Comparison of ENCODE assay signal across 8 mouse cellular contexts in genomic region chr3:58655362-58656130, GRCm38 (mm10). TPM values are rescaled to one million over a fixed set of nuclear protein-coding genes. Genes with fewer than 3 reads are reported as not detected.
DNase-seq lines count a peak whose midpoint lies in the region; ATAC-seq and TF ChIP-seq lines count a peak whose summit lies in the region.

No protein-coding gene starts in this region.

- H3K27me3 ChIP-seq in heart, embryonic 13.5 days (replicated peaks): no peaks in the 10 kb centered on the region
- no peaks in the 10 kb centered on the region for H3K27me3 ChIP-seq in kidney, embryonic 14.5 days (ENCODE audit: control insufficient read depth, insufficient read depth, low read length)
- no peaks in the 10 kb centered on the region for H3K27me3 ChIP-seq in liver, adult 2 months (ENCODE audit: control insufficient read depth, insufficient read depth, low read length)
- H3K27me3 ChIP-seq in stomach, postnatal 0 days (ENCODE audit: control insufficient read depth, insufficient read depth, low read length): no peaks in the 10 kb centered on the region

- H3K4me1 ChIP-seq in cortical plate, adult 2 months (ENCODE audit: control insufficient read depth, insufficient read depth, low read length): no peaks in the 10 kb centered on the region
- H3K4me1 ChIP-seq in heart, embryonic 13.5 days: no peaks in the 10 kb centered on the region
- H3K4me1 ChIP-seq in kidney, embryonic 14.5 days (ENCODE audit: control insufficient read depth, insufficient read depth, low read length): no peaks in the 10 kb centered on the region
- peaks cover 4% of the 10 kb centered on the region for H3K4me1 ChIP-seq in liver, adult 2 months (ENCODE audit: control insufficient read depth, insufficient read depth, low read length)
- H3K4me1 ChIP-seq in stomach, postnatal 0 days (replicated peaks; ENCODE audit: control insufficient read depth, insufficient read depth): no peaks in the 10 kb centered on the region

- no peak overlapping the region for H3K27ac ChIP-seq in cortical plate, adult 2 months (ENCODE audit: insufficient read depth, low read length)
- no peak overlapping the region for H3K27ac ChIP-seq in heart, embryonic 13.5 days (replicated peaks)
- H3K27ac ChIP-seq in kidney, embryonic 14.5 days (ENCODE audit: low read depth, low read length): no peak overlapping the region
- H3K27ac ChIP-seq in liver, adult 2 months (replicated peaks; ENCODE audit: insufficient read depth, low read depth, low read length): no peak overlapping the region
- H3K27ac ChIP-seq in stomach, postnatal 0 days (replicated peaks): no peak overlapping the region

- H3K4me3 ChIP-seq in cortical plate, adult 2 months (ENCODE audit: insufficient read depth, low read length): no peak overlapping the region
- H3K4me3 ChIP-seq in heart, embryonic 13.5 days: no peak overlapping the region
- H3K4me3 ChIP-seq in kidney, embryonic 14.5 days (ENCODE audit: low read length): no peak overlapping the region
- H3K4me3 ChIP-seq in liver, adult 2 months (ENCODE audit: insufficient read depth, low read depth, low read length): no peak overlapping the region
- no peak overlapping the region for H3K4me3 ChIP-seq in stomach, postnatal 0 days (ENCODE audit: low read depth, low read length)

- peak overlapping the region; percentile 15; the same call in 1 of the 2 replicates for H3K9ac ChIP-seq in heart, embryonic 13.5 days
- H3K9ac ChIP-seq in kidney, embryonic 14.5 days (ENCODE audit: low read depth, low read length): no peak overlapping the region
- no peak overlapping the region for H3K9ac ChIP-seq in liver, adult 2 months (ENCODE audit: low read depth, low read length)
- H3K9ac ChIP-seq in stomach, postnatal 0 days (ENCODE audit: low read length): no peak overlapping the region

- TF ChIP-seq EP300 in stomach, postnatal 0 days (optimal IDR thresholded peaks at IDR 0.05): no peak

- no peak for TF ChIP-seq POLR2A in cortical plate, adult 2 months (IDR thresholded peaks at IDR 0.05; ENCODE audit: extremely low read depth, insufficient read depth, low read length)
- TF ChIP-seq POLR2A in liver, adult 2 months (IDR thresholded peaks at IDR 0.05; ENCODE audit: extremely low read depth, insufficient read depth, low read length): no peak

- peak overlapping the region; percentile 55 for H3K4me2 ChIP-seq in heart, embryonic 13.5 days
- H3K4me2 ChIP-seq in kidney, embryonic 14.5 days (replicated peaks; ENCODE audit: low read depth, low read length): no peak overlapping the region
- no peak overlapping the region for H3K4me2 ChIP-seq in stomach, postnatal 0 days (replicated peaks; ENCODE audit: low read depth)

- 47% methylated on average over 17 of the region's 17 CpGs for WGBS in heart, embryonic 13.5 days
- 50% methylated on average over 17 of the region's 17 CpGs for WGBS in kidney, embryonic 14.5 days
- WGBS in liver, adult 2 months: 54% methylated on average over 17 of the region's 17 CpGs
- WGBS in stomach, postnatal 0 days: 55% methylated on average over 17 of the region's 17 CpGs

- DNase-seq in 416B (ENCODE audit: low read depth) (peak; percentile 69), ZHBTc4 (ENCODE audit: low read depth, low spot score) (peak; percentile 67)
- peak; percentile 40 for DNase-seq in liver, adult 2 months (ENCODE audit: extremely low read depth, low read depth, low spot score)
- DNase-seq in naive thymus-derived CD4-positive, alpha-beta T cell, adult 2 months (ENCODE audit: low read depth): peak; percentile 82
- peak; percentile 47 for DNase-seq in stomach, postnatal 0 days (ENCODE audit: low spot score)

- H3K36me3 ChIP-seq in heart, embryonic 13.5 days: no peaks in the 10 kb centered on the region
- no peaks in the 10 kb centered on the region for H3K36me3 ChIP-seq in kidney, embryonic 14.5 days (ENCODE audit: control insufficient read depth, insufficient read depth, low read length)
- no peaks in the 10 kb centered on the region for H3K36me3 ChIP-seq in liver, adult 2 months (ENCODE audit: control insufficient read depth, insufficient read depth, low read length)
- H3K36me3 ChIP-seq in stomach, postnatal 0 days (ENCODE audit: control insufficient read depth, insufficient read depth, low read length): no peaks in the 10 kb centered on the region

- no peaks in the 10 kb centered on the region for H3K9me3 ChIP-seq in heart, embryonic 13.5 days
- no peaks in the 10 kb centered on the region for H3K9me3 ChIP-seq in kidney, embryonic 14.5 days (ENCODE audit: control insufficient read depth, low read length)
- H3K9me3 ChIP-seq in stomach, postnatal 0 days (ENCODE audit: control insufficient read depth, low read length): no peaks in the 10 kb centered on the region

- no peak for ATAC-seq in heart, embryonic 13.5 days (ENCODE audit: extremely low read depth, insufficient number of reproducible peaks, low FRiP score, low TSS enrichment)
- ATAC-seq in kidney, embryonic 14.5 days (ENCODE audit: low FRiP score, low TSS enrichment): peak; percentile 64
- ATAC-seq in stomach, postnatal 0 days (ENCODE audit: low FRiP score, low TSS enrichment): 0 out of 2 replicates have a peak, but pooled peaks have one; percentile 35

- no peaks in the 10 kb centered on the region for H3K79me2 ChIP-seq in liver, adult 2 months (ENCODE audit: control insufficient read depth, insufficient read depth, low read length)

- TF ChIP-seq CTCF in cortical plate, adult 2 months (IDR thresholded peaks at IDR 0.05; ENCODE audit: extremely low read depth, insufficient read depth, low read length): peak; percentile 74
- TF ChIP-seq CTCF in liver, adult 2 months (IDR thresholded peaks at IDR 0.05; ENCODE audit: low read depth, low read length): peak; percentile 56
- TF ChIP-seq CTCF in stomach, postnatal 0 days (IDR thresholded peaks at IDR 0.05; ENCODE audit: low read depth): peak; percentile 92

RNA-seq across cellular contexts. Expression of gene Erich6, which starts 18.5 kb away (rescaled TPM):
- 2.7 and 3.2 TPM in 2 replicates for polyA plus RNA-seq in cortical plate, adult 2 months (2012; rRNA removed)
- 0.11 and 0.15 TPM in 2 replicates for polyA plus RNA-seq in heart, embryonic 13.5 days (2015; fragmentation: Nextera tagmentation; extraction: Ambion mirVana)
- polyA plus RNA-seq in kidney, embryonic 14.5 days (2014; fragmentation: Nextera tagmentation; extraction: Ambion mirVana): 0.14 TPM in 1 of 2 replicates, not detected in the other
- not detected in 2 replicates for total RNA-seq in liver, adult 2 months (2014; rRNA removed)
- polyA plus RNA-seq in liver, adult 2 months (2012; rRNA removed): not detected in 2 replicates
- polyA plus RNA-seq in stomach, postnatal 0 days (2015; fragmentation: Nextera tagmentation; extraction: Ambion mirVana): 0.04 and 0.10 TPM in 2 replicates

RNA-seq across cellular contexts. Expression of gene Siah2, which starts 36.7 kb away (rescaled TPM):
- polyA plus RNA-seq in cortical plate, adult 2 months (2012; rRNA removed): 15.3 and 15.6 TPM in 2 replicates
- 4.5 TPM in 2 replicates for polyA plus RNA-seq in heart, embryonic 13.5 days (2015; fragmentation: Nextera tagmentation; extraction: Ambion mirVana)
- polyA plus RNA-seq in kidney, embryonic 14.5 days (2014; fragmentation: Nextera tagmentation; extraction: Ambion mirVana): 4.6 and 5.5 TPM in 2 replicates
- total RNA-seq in liver, adult 2 months (2014; rRNA removed): 9.6 and 14.6 TPM in 2 replicates
- 29.4 and 30.2 TPM in 2 replicates for polyA plus RNA-seq in liver, adult 2 months (2012; rRNA removed)
- 4.4 and 5.0 TPM in 2 replicates for polyA plus RNA-seq in stomach, postnatal 0 days (2015; fragmentation: Nextera tagmentation; extraction: Ambion mirVana)
